Mouse (Mus musculus) hindbrain, embryonic 12.5 days (tissue): ENCODE measurements at regions not wholly inside any gene's neighbourhood (a gene's known extent, or its start where the extent isn't known, plus 50 kb on each side); places are given as distances from the start of the nearest gene placed in this dataset.

ENCODE experiments used
- ATAC-seq: fragments of 200-750 bp; cut with Nextera tagmentation; 2 replicates; pipeline ENCODE4 v1.8.0; 2017; ENCODE audit warnings: moderate TSS enrichment; ENCODE audit not compliant: low FRiP score
- H3K27ac ChIP-seq: fragments of 300-500 bp; sonication (generic); 2 replicates; pipeline ENCODE4 v1.5.1; 2016; ENCODE audit warnings: mild to moderate bottlenecking
- H3K27me3 ChIP-seq: fragments of 300-500 bp; sonication (generic); 2 replicates; pipeline ENCODE4 v1.6.1; 2016; ENCODE audit warnings: mild to moderate bottlenecking
- H3K36me3 ChIP-seq: fragments of 300-500 bp; sonication (generic); 2 replicates; pipeline ENCODE4 v1.6.1; 2016; ENCODE audit warnings: mild to moderate bottlenecking
- H3K4me1 ChIP-seq: fragments of 300-500 bp; sonication (generic); 2 replicates; pipeline ENCODE4 v1.6.1; 2016
- H3K4me2 ChIP-seq: fragments of 300-500 bp; sonication (generic); replicated peaks from 2 replicates; pipeline ENCODE4 v1.6.1; 2016; ENCODE audit warnings: mild to moderate bottlenecking
- H3K4me3 ChIP-seq: fragments of 300-500 bp; sonication (generic); 2 replicates; pipeline ENCODE4 v1.5.1; 2016; ENCODE audit warnings: mild to moderate bottlenecking
- H3K9ac ChIP-seq: fragments of 300-500 bp; sonication (generic); 2 replicates; pipeline ENCODE4 v1.6.1; 2016; ENCODE audit warnings: mild to moderate bottlenecking, moderate library complexity
- H3K9me3 ChIP-seq: fragments of 300-500 bp; sonication (generic); replicated peaks from 2 replicates; pipeline ENCODE4 v1.6.1; 2016; ENCODE audit warnings: mild to moderate bottlenecking
- WGBS: fragments of 180-500 bp; shearing (Covaris S2); methylation state at CpG from one replicate; pipeline ENCODE4 v1.1.7; 2016; 5-methylcytosine and 5-hydroxymethylcytosine counted together

GRCm38 (mm10) chr13:110722170-110722569 lies 327.3 kb downstream of the Plk2 start:
- no peak overlapping the region for H3K9ac ChIP-seq
- no peaks in the 10 kb centered on the region for H3K27me3 ChIP-seq
- no peak overlapping the region for H3K4me2 ChIP-seq
- no peak for ATAC-seq
- H3K27ac ChIP-seq = no peak overlapping the region
- no peaks in the 10 kb centered on the region for H3K4me1 ChIP-seq
- 72% methylated on average over 10 of the region's 10 CpGs for WGBS
- no peak overlapping the region for H3K4me3 ChIP-seq
- H3K36me3 ChIP-seq = no peaks in the 10 kb centered on the region
- H3K9me3 ChIP-seq = no peaks in the 10 kb centered on the region

- Histone ChIP-seq H3K36me3 (no peaks in the 10 kb centered on the region), H3K4me1 (no peaks in the 10 kb centered on the region), H3K27me3 (no peaks in the 10 kb centered on the region), H3K9ac (no peak overlapping the region), H3K4me3 (no peak overlapping the region), H3K9me3 (no peaks in the 10 kb centered on the region), H3K4me2 (no peak overlapping the region), H3K27ac (no peak overlapping the region)
- ATAC-seq = no peak
- WGBS = 76% methylated on average over 6 of the region's 6 CpGs
Measured at GRCm38 (mm10) chr13:110722752-110723151, 327.9 kb downstream of the Plk2 start.

GRCm38 (mm10) chr13:110724836-110725235 lies 330.0 kb downstream of the Plk2 start:
- 62% methylated on average over 2 of the region's 2 CpGs for WGBS
- no peak overlapping the region for H3K4me3 ChIP-seq
- ATAC-seq = no peak
- no peaks in the 10 kb centered on the region for H3K4me1 ChIP-seq
- no peaks in the 10 kb centered on the region for H3K9me3 ChIP-seq
- H3K27me3 ChIP-seq = no peaks in the 10 kb centered on the region
- no peak overlapping the region for H3K4me2 ChIP-seq
- no peak overlapping the region for H3K27ac ChIP-seq
- no peaks in the 10 kb centered on the region for H3K36me3 ChIP-seq
- H3K9ac ChIP-seq = no peak overlapping the region

- no peak for ATAC-seq
- H3K9ac ChIP-seq = no peak overlapping the region
- H3K4me1 ChIP-seq = no peaks in the 10 kb centered on the region
- H3K4me3 ChIP-seq = no peak overlapping the region
- no peaks in the 10 kb centered on the region for H3K36me3 ChIP-seq
- no peak overlapping the region for H3K27ac ChIP-seq
- H3K9me3 ChIP-seq = no peaks in the 10 kb centered on the region
- no peaks in the 10 kb centered on the region for H3K27me3 ChIP-seq
- WGBS = 85% methylated on average over 3 of the region's 3 CpGs
- H3K4me2 ChIP-seq = no peak overlapping the region
Measured at GRCm38 (mm10) chr13:110725821-110726220, 331.0 kb downstream of the Plk2 start.

- Histone ChIP-seq H3K36me3 (no peaks in the 10 kb centered on the region), H3K4me2 (no peak overlapping the region), H3K4me3 (no peak overlapping the region), H3K27me3 (no peaks in the 10 kb centered on the region), H3K27ac (no peak overlapping the region), H3K9ac (no peak overlapping the region), H3K4me1 (no peaks in the 10 kb centered on the region), H3K9me3 (no peaks in the 10 kb centered on the region)
- WGBS = 65% methylated on average over 5 of the region's 5 CpGs
- ATAC-seq = no peak
Measured at GRCm38 (mm10) chr13:110735511-110735910, 340.7 kb downstream of the Plk2 start.

- Histone ChIP-seq H3K4me2 (no peak overlapping the region), H3K9me3 (no peaks in the 10 kb centered on the region), H3K27ac (no peak overlapping the region), H3K36me3 (no peaks in the 10 kb centered on the region), H3K27me3 (no peaks in the 10 kb centered on the region), H3K9ac (no peak overlapping the region), H3K4me3 (no peak overlapping the region), H3K4me1 (no peaks in the 10 kb centered on the region)
- WGBS = 84% methylated on average over 11 of the region's 11 CpGs
- ATAC-seq = no peak
Measured at GRCm38 (mm10) chr13:110741576-110742206, 346.8 kb downstream of the Plk2 start.

GRCm38 (mm10) chr13:110747223-110747868 lies 352.5 kb downstream of the Plk2 start:
- H3K4me1 ChIP-seq = peaks cover 5% of the 10 kb centered on the region; the same call in 1 of the 2 replicates
- no peaks in the 10 kb centered on the region for H3K27me3 ChIP-seq
- no peak overlapping the region for H3K9ac ChIP-seq
- H3K9me3 ChIP-seq = no peaks in the 10 kb centered on the region
- no peak overlapping the region for H3K4me3 ChIP-seq
- ATAC-seq = no peak
- H3K4me2 ChIP-seq = no peak overlapping the region
- H3K27ac ChIP-seq = no peak overlapping the region
- WGBS = 62% methylated on average over 6 of the region's 6 CpGs
- H3K36me3 ChIP-seq = no peaks in the 10 kb centered on the region

GRCm38 (mm10) chr13:110752746-110753145 lies 357.9 kb downstream of the Plk2 start:
- Histone ChIP-seq H3K27me3 (no peaks in the 10 kb centered on the region), H3K4me3 (no peak overlapping the region), H3K9me3 (no peaks in the 10 kb centered on the region), H3K4me2 (no peak overlapping the region), H3K27ac (no peak overlapping the region), H3K9ac (no peak overlapping the region), H3K4me1 (no peaks in the 10 kb centered on the region), H3K36me3 (no peaks in the 10 kb centered on the region)
- 88% methylated on average over 4 of the region's 4 CpGs for WGBS
- ATAC-seq = no peak

GRCm38 (mm10) chr13:110754548-110754947 lies 359.7 kb downstream of the Plk2 start:
- Histone ChIP-seq H3K9ac (no peak overlapping the region), H3K27ac (no peak overlapping the region), H3K9me3 (no peaks in the 10 kb centered on the region), H3K4me2 (no peak overlapping the region), H3K36me3 (no peaks in the 10 kb centered on the region), H3K4me3 (no peak overlapping the region), H3K4me1 (no peaks in the 10 kb centered on the region), H3K27me3 (no peaks in the 10 kb centered on the region)
- ATAC-seq = no peak
- WGBS = 81% methylated on average over 9 of the region's 9 CpGs

GRCm38 (mm10) chr13:110756877-110757276 lies 362.0 kb downstream of the Plk2 start:
- Histone ChIP-seq H3K27ac (no peak overlapping the region), H3K4me3 (no peak overlapping the region), H3K4me2 (no peak overlapping the region), H3K9ac (no peak overlapping the region), H3K4me1 (no peaks in the 10 kb centered on the region), H3K27me3 (no peaks in the 10 kb centered on the region), H3K9me3 (no peaks in the 10 kb centered on the region), H3K36me3 (no peaks in the 10 kb centered on the region)
- WGBS = 93% methylated on average over 2 of the region's 2 CpGs
- no peak for ATAC-seq

GRCm38 (mm10) chr13:110769210-110769609 lies 374.4 kb downstream of the Plk2 start:
- Histone ChIP-seq H3K4me1 (no peaks in the 10 kb centered on the region), H3K9ac (no peak overlapping the region), H3K4me2 (no peak overlapping the region), H3K9me3 (no peaks in the 10 kb centered on the region), H3K36me3 (no peaks in the 10 kb centered on the region), H3K27ac (no peak overlapping the region), H3K27me3 (no peaks in the 10 kb centered on the region), H3K4me3 (no peak overlapping the region)
- no peak for ATAC-seq

GRCm38 (mm10) chr13:110775251-110775650 lies 380.4 kb downstream of the Plk2 start:
- no peak overlapping the region for H3K4me2 ChIP-seq
- no peaks in the 10 kb centered on the region for H3K27me3 ChIP-seq
- no peak for ATAC-seq
- H3K4me1 ChIP-seq = no peaks in the 10 kb centered on the region
- no peak overlapping the region for H3K9ac ChIP-seq
- no peaks in the 10 kb centered on the region for H3K36me3 ChIP-seq
- no peak overlapping the region for H3K27ac ChIP-seq
- no peaks in the 10 kb centered on the region for H3K9me3 ChIP-seq
- no peak overlapping the region for H3K4me3 ChIP-seq

GRCm38 (mm10) chr13:110784162-110784785 lies 389.4 kb downstream of the Plk2 start:
- WGBS = 70% methylated on average over 12 of the region's 12 CpGs
- no peaks in the 10 kb centered on the region for H3K27me3 ChIP-seq
- no peak overlapping the region for H3K9ac ChIP-seq

More at GRCm38 (mm10) chr13:110784162-110784785, 389.4 kb downstream of the Plk2 start:
- no peaks in the 10 kb centered on the region for H3K36me3 ChIP-seq
- H3K27ac ChIP-seq = no peak overlapping the region
- no peak overlapping the region for H3K4me2 ChIP-seq
- ATAC-seq = no peak
- H3K4me1 ChIP-seq = no peaks in the 10 kb centered on the region
- H3K4me3 ChIP-seq = no peak overlapping the region
- H3K9me3 ChIP-seq = no peaks in the 10 kb centered on the region
